Mouse (Mus musculus): ENCODE measurements around the gene Olfr149. TPM values are rescaled to one million over a fixed set of nuclear protein-coding genes. Genes with fewer than 3 reads are reported as not detected.

The Olfr149 gene
- polyA plus RNA-seq (2015; fragmentation: Nextera tagmentation; extraction: Ambion mirVana) = not detected in 2 replicates

GRCm38 (mm10) chr9:39707017-39707416 is at the start of gene Olfr149:
TSS of gene Olfr149 (minus strand) at chr9:39707117.

GRCm38 (mm10) chr9:39745949-39746348 is 39.0 kb upstream of the Olfr149 start, which contains the start of gene Olfr967:
TSS of gene Olfr967 (plus strand) at chr9:39746249.

GRCm38 (mm10) chr9:39730678-39731077 is 23.8 kb upstream of the Olfr149 start, which contains the start of gene Olfr150:
TSS of gene Olfr150 (plus strand) at chr9:39730978.

GRCm38 (mm10) chr9:39711053-39711452 is 4.1 kb upstream of the Olfr149 start, which contains the start of gene Olfr965:
TSS of gene Olfr965 (plus strand) at chr9:39711353.

GRCm38 (mm10) chr9:39666905-39667304 is 40.0 kb downstream of the Olfr149 start, which contains the start of gene Olfr963:
TSS of gene Olfr963 (plus strand) at chr9:39667205.

Other genes starting within 250 kb of the Olfr149 start
- gene Olfr955, start 235.2 kb downstream of the Olfr149 start, polyA plus RNA-seq (2015; fragmentation: Nextera tagmentation; extraction: Ambion mirVana) = not detected in 2 replicates
- not detected in 2 replicates for gene Olfr44, start 213.1 kb downstream of the Olfr149 start, polyA plus RNA-seq (2015; fragmentation: Nextera tagmentation; extraction: Ambion mirVana)
- not detected in 2 replicates for gene Olfr957, start 191.3 kb downstream of the Olfr149 start, polyA plus RNA-seq (2015; fragmentation: Nextera tagmentation; extraction: Ambion mirVana)
- gene Olfr958, start 153.1 kb downstream of the Olfr149 start, polyA plus RNA-seq (2015; fragmentation: Nextera tagmentation; extraction: Ambion mirVana) = not detected in 2 replicates
- gene Olfr959, start 131.5 kb downstream of the Olfr149 start, polyA plus RNA-seq (2015; fragmentation: Nextera tagmentation; extraction: Ambion mirVana) = not detected in 2 replicates
- 294 and 327 TPM in 2 replicates for gene AW551984, start 102.7 kb downstream of the Olfr149 start, polyA plus RNA-seq (2015; fragmentation: Nextera tagmentation; extraction: Ambion mirVana)
- not detected in 2 replicates for gene Olfr148, start 96.5 kb downstream of the Olfr149 start, polyA plus RNA-seq (2015; fragmentation: Nextera tagmentation; extraction: Ambion mirVana)
- gene Olfr960, start 85.7 kb downstream of the Olfr149 start, polyA plus RNA-seq (2015; fragmentation: Nextera tagmentation; extraction: Ambion mirVana) = not detected in 2 replicates
- gene Olfr961, start 62.0 kb downstream of the Olfr149 start, polyA plus RNA-seq (2015; fragmentation: Nextera tagmentation; extraction: Ambion mirVana) = not detected in 2 replicates
- not detected in 2 replicates for gene Olfr963, start 39.9 kb downstream of the Olfr149 start, polyA plus RNA-seq (2015; fragmentation: Nextera tagmentation; extraction: Ambion mirVana)
- not detected in 2 replicates for gene Olfr965, start 4.2 kb upstream of the Olfr149 start, polyA plus RNA-seq (2015; fragmentation: Nextera tagmentation; extraction: Ambion mirVana)
- gene Olfr150, start 23.9 kb upstream of the Olfr149 start, polyA plus RNA-seq (2015; fragmentation: Nextera tagmentation; extraction: Ambion mirVana) = not detected in 2 replicates
- gene Olfr967, start 39.1 kb upstream of the Olfr149 start, polyA plus RNA-seq (2015; fragmentation: Nextera tagmentation; extraction: Ambion mirVana) = not detected in 2 replicates
- not detected in 2 replicates for gene Olfr968, start 76.1 kb upstream of the Olfr149 start, polyA plus RNA-seq (2015; fragmentation: Nextera tagmentation; extraction: Ambion mirVana)
- not detected in 2 replicates for gene Olfr969, start 83.8 kb upstream of the Olfr149 start, polyA plus RNA-seq (2015; fragmentation: Nextera tagmentation; extraction: Ambion mirVana)
- gene Olfr970, start 101.7 kb upstream of the Olfr149 start, polyA plus RNA-seq (2015; fragmentation: Nextera tagmentation; extraction: Ambion mirVana) = not detected in 2 replicates
- not detected in 2 replicates for gene Olfr971, start 129.8 kb upstream of the Olfr149 start, polyA plus RNA-seq (2015; fragmentation: Nextera tagmentation; extraction: Ambion mirVana)
- not detected in 2 replicates for gene Olfr972, start 159.3 kb upstream of the Olfr149 start, polyA plus RNA-seq (2015; fragmentation: Nextera tagmentation; extraction: Ambion mirVana)
- gene Olfr229, start 200.2 kb upstream of the Olfr149 start, polyA plus RNA-seq (2015; fragmentation: Nextera tagmentation; extraction: Ambion mirVana) = not detected in 2 replicates
- gene Olfr974, start 230.4 kb upstream of the Olfr149 start, polyA plus RNA-seq (2015; fragmentation: Nextera tagmentation; extraction: Ambion mirVana) = not detected in 2 replicates
- not detected in 2 replicates for gene Olfr975, start 244.9 kb upstream of the Olfr149 start, polyA plus RNA-seq (2015; fragmentation: Nextera tagmentation; extraction: Ambion mirVana)